Mouse (Mus musculus) olfactory bulb, adult 2 months (tissue): Measurements from ENCODE around the gene Jade1.

Experiments
- CTCF ChIP-seq: fragments of 200-500 bp; IDR thresholded peaks from 2 replicates; pipeline ENCODE4 v1.5.1; 2012; ENCODE audit warnings: low read depth, mild to moderate bottlenecking, low read length, moderate library complexity; ENCODE audit not compliant: insufficient read depth
- POLR2A ChIP-seq: fragments of 200-500 bp; IDR thresholded peaks from 2 replicates; pipeline ENCODE4 v1.6.1; 2012; ENCODE audit warnings: mild to moderate bottlenecking, low read depth, low read length, moderate library complexity; ENCODE audit not compliant: insufficient read depth

DNA sequence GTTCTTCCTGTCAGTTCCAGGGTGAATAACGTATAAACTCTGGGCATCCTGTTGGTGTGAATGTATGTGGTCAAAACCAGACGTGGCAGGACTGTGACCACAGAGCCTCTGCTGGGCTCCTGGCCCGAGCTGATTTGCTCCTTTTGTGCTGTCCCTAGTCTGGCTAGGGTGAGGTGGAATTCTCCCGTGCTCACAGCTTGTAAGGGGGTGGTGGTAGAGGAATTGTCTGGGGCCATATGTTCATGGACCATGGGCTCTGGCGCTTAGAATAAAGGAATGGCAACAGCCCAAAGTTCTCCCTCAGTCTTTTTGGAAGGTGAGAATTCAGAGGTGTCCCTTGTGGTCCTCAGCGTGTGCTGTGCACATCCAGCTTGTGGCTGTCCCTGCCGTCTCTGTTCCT lies 37.3 kb downstream of the Jade1 start:
- TF ChIP-seq CTCF = no peak
- TF ChIP-seq POLR2A = no peak
